Mouse (Mus musculus) frontal cortex, postnatal 14 days (tissue): Measurements from ENCODE around the gene Pde6h.

ENCODE experiments used
- DNase-seq, 2 experiments: peaks; one replicate each; pipeline ENCODE4 v3.0.0; 2022; ENCODE audit warnings: low spot score in 2 of 2

Pde6h gene

DNA sequence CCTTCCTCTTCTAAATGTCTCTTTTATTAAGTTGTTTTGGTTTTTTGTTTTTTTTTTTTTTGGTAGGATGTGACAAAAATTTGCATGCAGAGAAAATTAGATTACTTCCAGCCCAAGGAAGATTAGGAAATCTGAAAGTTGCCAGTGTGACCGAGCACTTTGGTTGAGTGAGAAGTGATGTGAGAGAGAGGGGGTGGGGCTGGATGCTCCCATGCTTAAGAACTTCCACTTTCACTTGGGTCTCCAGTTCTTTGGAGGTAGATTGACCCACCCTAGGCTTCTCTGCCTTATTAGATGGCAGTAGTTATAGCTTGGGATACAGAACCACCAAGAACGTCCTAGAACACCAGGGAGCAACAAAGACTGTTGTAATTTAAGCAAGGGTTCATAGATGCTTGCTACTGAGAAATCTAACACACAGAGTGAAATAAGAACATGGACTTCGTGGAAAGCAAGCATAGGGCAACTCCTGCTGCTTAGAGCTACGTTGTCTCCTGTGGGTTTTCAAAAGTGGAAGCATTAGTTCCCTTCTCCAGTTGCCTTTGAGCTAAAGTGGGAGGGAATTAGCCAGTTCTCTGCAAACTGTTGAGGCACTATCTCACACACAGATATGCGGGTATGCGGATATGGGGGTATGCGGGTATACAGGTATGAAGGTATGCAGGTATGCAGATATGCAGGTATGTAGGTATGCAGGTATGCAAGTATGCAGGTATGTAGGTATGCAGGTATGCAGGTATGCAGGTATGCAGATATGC is 93.8 kb downstream of the Pde6h start:
- DNase-seq = no peak
